Mouse (Mus musculus) cerebral cortex, adult 2 months (tissue): Measurements from ENCODE around the gene Sh2d3c.

Experiments used
- WGBS: fragments of 180-500 bp; shearing (Covaris S2); methylation state at CpG from one replicate; pipeline ENCODE4 v1.1.7; 2018; 5-methylcytosine and 5-hydroxymethylcytosine counted together

Sh2d3c gene

DNA sequence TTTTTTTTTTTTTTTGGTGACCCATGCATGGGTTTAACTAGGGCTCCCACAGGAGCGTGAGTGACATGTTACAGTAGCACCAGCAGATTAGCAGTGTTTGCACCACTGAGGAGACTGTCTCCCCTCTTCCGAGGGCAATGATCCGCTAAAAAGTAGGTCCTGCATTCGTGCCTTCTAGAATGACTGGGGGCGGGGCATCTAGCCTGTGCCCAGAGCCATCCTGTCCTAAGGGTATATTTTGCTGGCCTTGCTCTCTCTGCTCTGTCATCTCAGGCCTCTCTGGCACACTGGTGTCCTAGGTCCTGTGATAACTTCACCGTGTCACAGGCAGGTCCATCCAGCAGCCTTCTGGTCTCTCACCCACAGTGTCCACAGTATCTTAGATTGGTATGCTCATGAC, 21.2 kb upstream of the Sh2d3c start:
- WGBS: 95% methylated on average over 6 of the region's 6 CpGs

GRCm38 (mm10) chr2:32700966-32701743, 19.7 kb upstream of the Sh2d3c start:
- WGBS: 88% methylated on average over 14 of the region's 14 CpGs

GRCm38 (mm10) chr2:32703046-32703445, 17.8 kb upstream of the Sh2d3c start:
- WGBS: 95% methylated on average over 8 of the region's 8 CpGs

- 82% methylated on average over 2 of the region's 2 CpGs for WGBS
Observed at GRCm38 (mm10) chr2:32704021-32704421, 16.8 kb upstream of the Sh2d3c start, which contains the start of gene Fpgs. TSS of gene Fpgs (minus strand) at chr2:32704145.

DNA sequence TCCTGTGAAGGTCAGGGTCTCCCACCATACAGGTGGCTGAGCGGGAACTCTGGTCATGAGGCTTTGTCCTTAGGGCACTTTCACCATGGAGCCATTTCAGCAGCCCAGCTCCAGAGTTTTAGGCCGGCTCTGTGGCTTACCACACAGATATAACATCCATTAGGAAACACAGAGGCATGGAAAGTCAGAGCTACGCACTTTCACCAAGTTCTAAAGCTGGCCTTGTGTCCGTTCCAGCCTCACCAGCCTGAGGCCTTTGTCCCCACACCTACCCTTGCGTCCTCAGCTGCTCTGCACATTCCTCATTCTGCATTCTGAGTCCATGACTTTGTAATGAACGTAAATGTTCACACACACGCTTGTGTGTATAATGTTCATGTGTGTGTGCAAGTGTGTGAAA, 15.8 kb upstream of the Sh2d3c start:
- 88% methylated on average over 7 of the region's 7 CpGs for WGBS

DNA sequence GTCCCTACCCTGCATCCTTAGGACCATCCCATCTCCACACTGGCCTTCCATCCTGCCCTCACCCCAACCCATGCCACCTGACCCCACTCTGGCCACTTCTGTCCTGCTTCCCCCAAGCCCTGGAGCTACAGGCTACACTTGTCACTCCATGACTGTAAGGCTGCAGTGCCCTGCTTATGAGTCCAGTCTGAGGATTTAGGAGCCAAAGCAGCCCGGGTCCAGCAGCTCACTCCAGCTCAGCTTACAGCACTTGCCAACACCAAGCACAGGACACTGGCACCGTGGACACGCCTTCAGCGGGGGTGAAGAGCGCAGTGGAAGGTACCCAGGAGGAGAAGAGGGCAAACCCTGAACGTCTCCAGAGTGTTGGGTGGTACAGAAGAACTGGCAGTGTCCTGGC, 13.9 kb upstream of the Sh2d3c start:
- WGBS: 92% methylated on average over 6 of the region's 6 CpGs

DNA sequence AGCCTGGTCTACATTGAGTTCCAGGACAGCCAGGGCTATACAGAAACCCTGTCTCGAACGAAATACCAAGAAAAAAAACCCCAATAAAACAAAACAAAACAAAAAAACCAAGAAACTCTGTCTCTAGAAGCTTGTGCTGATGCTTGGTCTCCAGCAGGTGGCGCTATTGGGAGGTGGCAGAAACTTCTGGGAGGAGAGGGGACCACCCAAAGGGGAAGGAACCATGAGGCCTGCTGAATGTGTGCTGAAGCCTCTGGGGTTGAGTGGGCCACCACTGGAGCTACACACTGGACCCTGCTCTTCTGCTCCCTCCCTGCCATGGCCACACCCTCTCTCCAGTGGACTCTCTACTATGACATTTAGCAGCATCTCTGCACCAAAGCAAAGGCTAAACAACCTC, 12.2 kb upstream of the Sh2d3c start:
- WGBS: 19% methylated on average over 3 of the region's 3 CpGs

DNA sequence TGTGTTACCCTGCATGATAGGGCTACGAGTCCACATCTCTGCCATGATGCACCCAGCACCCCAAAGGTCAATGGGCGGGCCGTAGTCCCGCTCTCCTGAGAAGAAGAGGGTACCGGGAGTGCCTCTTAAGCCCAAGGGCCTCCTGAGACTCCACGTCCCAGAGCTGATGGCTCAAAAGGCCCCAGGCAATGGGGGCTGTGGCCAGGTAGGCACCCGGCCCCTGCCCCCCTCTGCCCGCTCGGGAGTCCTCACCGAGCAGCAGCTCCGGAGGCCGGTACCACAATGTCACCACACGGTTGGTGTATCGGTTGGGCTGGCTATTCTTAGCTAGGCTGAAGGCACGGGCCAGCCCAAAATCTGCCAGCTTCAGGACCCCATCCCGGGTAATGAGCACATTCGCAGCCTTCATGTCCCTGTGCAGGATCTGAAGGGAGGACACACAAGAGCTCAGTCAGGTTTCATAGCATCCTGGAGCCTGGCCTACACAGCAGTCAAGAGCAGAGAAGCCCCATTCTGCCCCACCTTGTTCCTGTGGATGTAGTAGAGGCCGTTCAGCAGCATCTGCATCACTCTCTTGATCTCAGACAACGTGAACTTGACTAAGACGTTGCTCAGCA, 11.2 kb upstream of the Sh2d3c start:
- WGBS: 87% methylated on average over 20 of the region's 20 CpGs

GRCm38 (mm10) chr2:32710425-32710824, 10.4 kb upstream of the Sh2d3c start:
- 78% methylated on average over 5 of the region's 5 CpGs for WGBS

GRCm38 (mm10) chr2:32711301-32712056, 9.4 kb upstream of the Sh2d3c start:
- WGBS: 21% methylated on average over 9 of the region's 9 CpGs

DNA sequence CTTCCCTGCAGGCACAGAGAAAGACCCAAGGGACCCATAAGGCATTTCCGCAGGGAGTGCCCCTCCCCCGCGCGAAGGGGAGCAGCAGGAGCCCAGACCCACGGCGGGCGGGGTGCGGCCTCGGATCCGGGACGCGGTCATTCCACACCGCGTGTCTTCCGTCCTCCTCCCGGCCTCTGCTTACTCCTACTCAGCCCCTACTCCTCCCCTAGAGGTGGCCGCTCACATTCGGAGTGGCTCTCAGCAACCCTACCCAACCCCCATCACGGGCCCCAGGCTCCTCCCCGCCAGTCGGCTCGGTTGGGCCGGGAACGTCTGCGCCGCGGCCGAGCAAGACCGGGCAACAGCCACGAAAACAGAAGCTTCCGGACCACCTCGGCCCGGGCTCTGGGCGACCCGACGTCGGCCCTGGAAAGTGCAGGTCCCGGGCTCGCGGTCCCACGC, 8.7 kb upstream of the Sh2d3c start:
- WGBS: under 1% methylated on average over 41 of the region's 41 CpGs

- WGBS: 1% methylated on average over 33 of the region's 44 CpGs
Observed at GRCm38 (mm10) chr2:32712586-32712933, 8.3 kb upstream of the Sh2d3c start.

GRCm38 (mm10) chr2:32712934-32713817, 7.7 kb upstream of the Sh2d3c start, which contains the start of gene Cdk9:
TSS of gene Cdk9 (minus strand) at chr2:32713076.
- under 1% methylated on average over 65 of the region's 79 CpGs for WGBS

DNA sequence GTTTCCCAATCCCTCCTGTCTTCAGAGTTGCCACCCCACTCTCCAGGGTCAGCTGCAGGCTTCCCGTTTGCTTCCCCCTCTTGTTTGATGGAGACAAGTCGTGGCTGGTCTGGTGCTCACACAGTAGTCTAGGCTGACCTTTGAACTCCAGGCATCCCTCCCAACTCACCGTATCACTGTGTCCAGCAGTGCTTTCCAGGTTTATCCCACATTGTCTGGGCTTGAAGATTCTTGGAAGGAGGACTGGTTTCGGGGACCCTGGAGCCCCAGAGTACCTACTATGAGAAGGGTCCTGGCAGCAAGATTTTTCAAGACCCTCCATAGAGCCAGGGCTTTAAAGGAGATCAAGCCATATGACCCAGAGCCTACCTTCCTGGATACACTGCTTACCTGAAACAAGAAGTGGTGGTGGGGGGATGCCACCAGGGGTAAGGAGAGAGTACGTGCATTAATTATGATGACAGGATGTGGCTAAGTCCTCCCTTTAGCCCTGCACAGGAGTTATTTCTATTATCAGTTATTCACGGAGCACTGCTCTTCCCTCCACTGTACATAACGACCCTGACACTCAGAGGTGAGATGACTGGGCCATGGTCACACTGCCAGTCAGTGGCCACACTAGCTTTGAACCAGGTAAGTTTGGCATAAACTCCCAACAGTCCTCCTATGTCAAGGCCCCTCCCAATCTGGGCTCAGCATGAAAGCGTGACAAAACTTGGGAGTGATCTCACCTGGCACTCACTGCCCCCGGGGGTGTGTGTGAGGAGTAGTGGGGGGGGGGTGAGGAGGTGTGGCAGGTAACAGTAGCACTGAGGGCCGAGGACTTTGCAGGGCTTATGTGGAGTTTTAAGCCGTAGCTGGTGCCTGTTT, 6.5 kb upstream of the Sh2d3c start:
- WGBS: 59% methylated on average over 11 of the region's 11 CpGs

DNA sequence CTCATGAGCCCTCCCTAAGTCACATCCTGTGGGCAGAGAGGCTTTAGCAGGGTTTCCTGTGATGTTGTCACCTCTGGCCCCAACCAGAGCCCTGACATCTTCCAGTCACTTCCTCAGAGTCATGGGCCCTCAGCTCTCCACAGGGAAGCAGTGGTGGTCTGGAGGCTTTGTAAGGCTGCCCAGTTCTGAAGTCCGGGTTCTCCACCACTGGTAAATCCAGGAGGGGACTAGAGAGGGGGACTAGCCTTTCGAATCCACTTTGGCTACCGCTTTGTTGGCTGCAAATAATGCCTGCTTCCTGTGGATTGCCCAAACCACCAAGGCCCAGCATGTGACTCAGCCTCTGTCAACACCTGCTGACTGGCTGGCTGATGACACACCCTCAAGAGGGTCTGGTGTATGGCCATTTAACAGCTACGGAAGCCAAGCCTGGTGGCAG, 5.8 kb upstream of the Sh2d3c start:
- 78% methylated on average over 4 of the region's 4 CpGs for WGBS

DNA sequence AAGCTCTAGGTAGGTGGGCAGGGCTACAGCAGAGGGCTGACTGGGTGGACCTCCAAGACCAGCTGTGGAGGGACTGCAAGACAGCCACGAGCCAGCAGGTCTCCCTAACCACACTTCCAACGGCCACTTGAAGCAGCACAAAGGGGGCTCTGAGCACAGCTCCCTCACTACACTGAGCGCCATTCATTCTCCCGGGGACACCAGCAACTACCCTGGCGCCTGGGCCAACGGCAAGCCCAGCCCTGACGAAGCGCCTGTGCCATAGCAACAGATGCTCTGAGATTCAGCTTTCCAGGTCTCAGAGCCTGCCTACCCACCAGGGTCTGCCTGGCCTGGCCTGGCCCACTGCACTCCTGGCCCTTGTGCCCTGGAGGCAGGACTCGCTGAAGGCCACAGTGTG, 2.1 kb upstream of the Sh2d3c start:
- 55% methylated on average over 9 of the region's 9 CpGs for WGBS

DNA sequence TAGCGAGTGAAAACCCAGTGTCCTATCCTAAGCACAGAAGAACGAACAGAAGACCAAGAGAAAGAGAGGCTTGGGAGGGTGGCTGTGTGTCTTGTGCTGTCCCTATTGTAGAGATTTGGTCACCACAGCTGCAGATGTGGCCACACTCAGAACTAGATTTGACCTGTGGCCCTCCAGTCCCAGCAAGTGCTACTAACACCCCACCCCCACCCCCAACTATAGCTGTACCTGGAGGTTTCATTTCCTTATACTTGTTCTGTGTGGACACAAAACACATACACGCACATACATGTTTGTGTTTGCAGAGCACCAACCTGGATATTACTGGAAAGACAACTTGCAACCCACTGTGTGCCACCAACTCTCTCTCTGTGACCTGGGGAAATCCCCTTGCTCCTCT, 802 bp upstream of the Sh2d3c start:
- 88% methylated on average over 3 of the region's 3 CpGs for WGBS

DNA sequence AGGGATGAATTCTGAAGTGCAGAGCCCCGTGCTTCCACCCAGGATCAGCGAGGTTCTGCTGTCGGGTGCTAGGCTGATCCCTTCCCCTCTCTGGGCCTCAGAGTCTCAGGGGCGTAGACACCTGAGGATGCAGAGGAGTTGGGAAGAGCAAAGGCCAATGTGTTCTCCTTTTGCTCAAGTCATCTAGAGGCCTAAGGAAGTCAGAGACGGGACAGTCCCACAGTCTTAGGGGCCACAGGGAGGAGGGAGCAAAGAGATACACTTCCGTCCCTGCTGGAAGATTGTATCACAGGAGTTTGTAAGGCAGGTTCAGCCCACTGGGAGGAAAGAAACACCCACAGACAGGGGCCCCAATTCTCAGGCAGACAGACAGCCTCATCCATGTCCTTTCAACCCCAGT, 1.2 kb downstream of the Sh2d3c start:
- WGBS: 75% methylated on average over 6 of the region's 6 CpGs

- 77% methylated on average over 3 of the region's 3 CpGs for WGBS
Observed at GRCm38 (mm10) chr2:32722581-32722980, 1.7 kb downstream of the Sh2d3c start.

GRCm38 (mm10) chr2:32724149-32724548, 3.3 kb downstream of the Sh2d3c start:
- whole genome bisulfite sequencing: 94% methylated on average over 4 of the region's 4 CpGs
